Mouse (Mus musculus): Measurements from ENCODE around the gene Ppp6r2.

DNA sequence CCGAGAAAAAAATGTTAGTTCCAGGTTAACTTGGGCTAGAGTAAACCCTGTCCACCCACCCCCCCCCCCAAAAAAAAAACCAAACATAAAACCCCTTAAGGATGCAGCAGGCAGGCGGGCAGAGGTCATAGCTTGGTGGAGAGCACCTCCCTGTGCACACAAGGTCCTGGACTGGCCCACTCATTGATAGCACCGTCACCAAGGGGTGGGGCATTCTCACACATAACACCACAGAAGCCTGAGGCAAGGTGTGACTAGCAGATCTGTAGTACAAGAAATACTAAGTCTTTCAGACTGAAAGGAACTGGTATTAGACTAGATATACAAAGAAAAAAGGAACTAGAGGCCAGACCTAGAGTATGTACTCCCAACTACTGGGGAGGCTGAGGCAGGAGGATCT is 80.2 kb downstream of the Ppp6r2 start:
- TF ChIP-seq CTCF (IDR thresholded peaks at IDR 0.05; ENCODE audit: control insufficient read depth, insufficient read depth, insufficient replicate concordance, low read depth, low read length), result no peak
- no peak for TF ChIP-seq POLR2A (IDR thresholded peaks at IDR 0.05; ENCODE audit: control insufficient read depth, low read depth, low read length)

Data from testis, adult 2 months (tissue).